Mouse (Mus musculus) myocyte (in vitro differentiated cells): ENCODE results near the gene Caskin1. TPM values are rescaled to one million over a fixed set of nuclear protein-coding genes. Genes with fewer than 3 reads are reported as not detected.
A peak's percentile ranks its signal among the peaks of the same experiment; 100 is the strongest.

Source experiments
- H3K27me3 ChIP-seq: one replicate; pipeline ENCODE4 v1.6.1; 2011; ENCODE audit not compliant: control insufficient read depth, insufficient read depth, insufficient read length
- H3K36me3 ChIP-seq: one replicate; pipeline ENCODE4 v1.6.1; 2011; ENCODE audit not compliant: control insufficient read depth, insufficient read depth
- H3K4me2 ChIP-seq: one replicate; pipeline ENCODE4 v1.6.1; 2011; ENCODE audit warnings: low read depth, control low read depth
- H3K4me3 ChIP-seq: one replicate; pipeline ENCODE4 v1.5.1; 2011; ENCODE audit warnings: mild to moderate bottlenecking, control low read depth, moderate library complexity
- H3K79me2 ChIP-seq: one replicate; pipeline ENCODE4 v1.6.1; 2011; ENCODE audit not compliant: control insufficient read depth, insufficient read depth
- H3ac ChIP-seq: one replicate; pipeline ENCODE4 v1.6.1; 2011; ENCODE audit not compliant: control insufficient read depth, insufficient read length
- CEBPB ChIP-seq: IDR thresholded peaks from 2 replicates; pipeline ENCODE4 v1.6.1; 2011; ENCODE audit warnings: mild to moderate bottlenecking, moderate library complexity; ENCODE audit not compliant: poor library complexity, insufficient read depth, severe bottlenecking
- E2F4 ChIP-seq: IDR thresholded peaks from one replicate; pipeline ENCODE4 v1.6.1; 2011; ENCODE audit warnings: mild to moderate bottlenecking, control low read depth, moderate library complexity; ENCODE audit not compliant: insufficient read depth
- MAX ChIP-seq: IDR thresholded peaks from one replicate; pipeline ENCODE4 v1.6.1; 2011; ENCODE audit warnings: low read depth, mild to moderate bottlenecking, control low read depth
- MYOD1 ChIP-seq, 3 experiments: IDR thresholded peaks; one replicate each; pipeline ENCODE4 v1.6.1; 2011; ENCODE audit warnings: control low read depth in 2 of 3, low read depth in 2 of 3, mild to moderate bottlenecking in 2 of 3, moderate library complexity in 1 of 3; ENCODE audit not compliant: insufficient read length in 2 of 3, control insufficient read depth in 1 of 3
- MYOG ChIP-seq, 3 experiments: IDR thresholded peaks; one replicate each; pipeline ENCODE4 v1.6.1; 2011; ENCODE audit warnings: control low read depth in 2 of 3, low read depth in 2 of 3, mild to moderate bottlenecking in 2 of 3; ENCODE audit not compliant: insufficient read length in 2 of 3, control insufficient read depth in 1 of 3, insufficient read depth in 1 of 3
- POLR2A ChIP-seq: IDR thresholded peaks from one replicate; pipeline ENCODE4 v1.6.1; 2011; ENCODE audit warnings: low read depth, mild to moderate bottlenecking, control low read depth, moderate library complexity; ENCODE audit not compliant: insufficient read length
- POLR2AphosphoS2 ChIP-seq: IDR thresholded peaks from one replicate; pipeline ENCODE4 v1.6.1; 2011; ENCODE audit warnings: low read depth, control low read depth; ENCODE audit not compliant: insufficient read length
- REST ChIP-seq: IDR thresholded peaks from one replicate; pipeline ENCODE4 v1.6.1; 2011; ENCODE audit warnings: mild to moderate bottlenecking, control low read depth, moderate library complexity; ENCODE audit not compliant: insufficient read depth, insufficient read length
- SRF ChIP-seq: IDR thresholded peaks from one replicate; pipeline ENCODE4 v1.6.1; 2011; ENCODE audit warnings: low read depth; ENCODE audit not compliant: control insufficient read depth, insufficient read length
- TCF12 ChIP-seq: IDR thresholded peaks from one replicate; pipeline ENCODE4 v1.6.1; 2011; ENCODE audit warnings: mild to moderate bottlenecking, control low read depth; ENCODE audit not compliant: poor library complexity, insufficient read depth, severe bottlenecking
- TCF3 ChIP-seq: IDR thresholded peaks from one replicate; pipeline ENCODE4 v1.6.1; 2011; ENCODE audit warnings: low read depth, control low read depth; ENCODE audit not compliant: insufficient read length
- USF1 ChIP-seq: IDR thresholded peaks from one replicate; pipeline ENCODE4 v1.6.1; 2011; ENCODE audit warnings: low read depth, mild to moderate bottlenecking, control low read depth, moderate library complexity
- polyA plus RNA-seq: library from polyadenylated mRNA; unstranded; fragments of >200 nt; fragmentation: generic; extraction: Trizol; gene quantifications from one replicate; pipeline ENCODE4 v1.2.1, GENCODE M21; 2012; ENCODE audit warnings: missing spikeins

The Caskin1 gene
- polyA plus RNA-seq, 1 experiment, result 0.16 TPM

- H3ac ChIP-seq, result no peak overlapping the region
- H3K4me2 ChIP-seq, result no peak overlapping the region
- H3K36me3 ChIP-seq, result no peaks in the 10 kb centered on the region
- no peak for TF ChIP-seq POLR2A
- TF ChIP-seq MYOG (IDR thresholded peaks at IDR 0.05; ENCODE audit: control insufficient read depth in 1 of 3, insufficient read depth in 1 of 3, insufficient read length in 2 of 3, low read depth in 2 of 3), result no peak
- no peak for TF ChIP-seq E2F4
- peak; percentile 28 for TF ChIP-seq POLR2AphosphoS2
- TF ChIP-seq CEBPB, result no peak
- TF ChIP-seq SRF, result no peak
- H3K27me3 ChIP-seq, result no peaks in the 10 kb centered on the region
- H3K4me3 ChIP-seq, result no peak overlapping the region
- H3K79me2 ChIP-seq, result peaks cover 24% of the 10 kb centered on the region
These were observed 42.7 kb downstream of the Caskin1 start for GRCm38 (mm10) chr17:24531064-24531463.

GRCm38 (mm10) chr17:24532045-24532444 is 43.6 kb downstream of the Caskin1 start:
- Histone ChIP-seq H3K4me2 (no peak overlapping the region), H3K79me2 (peaks cover 14% of the 10 kb centered on the region), H3K4me3 (no peak overlapping the region), H3K27me3 (no peaks in the 10 kb centered on the region), H3K36me3 (no peaks in the 10 kb centered on the region), H3ac (no peak overlapping the region)
- TF ChIP-seq POLR2A, result no peak

GRCm38 (mm10) chr17:24533099-24533992 is 44.9 kb downstream of the Caskin1 start:
- Histone ChIP-seq H3K79me2 (peaks cover 7% of the 10 kb centered on the region), H3K4me3 (no peak overlapping the region), H3K36me3 (no peaks in the 10 kb centered on the region), H3K4me2 (no peak overlapping the region), H3ac (no peak overlapping the region), H3K27me3 (no peaks in the 10 kb centered on the region)
- no peak for TF ChIP-seq MYOD1 (IDR thresholded peaks at IDR 0.05; ENCODE audit: control insufficient read depth in 1 of 3, insufficient read length in 2 of 3, low read depth in 2 of 3)
- no peak for TF ChIP-seq CEBPB
- no peak for TF ChIP-seq REST
- no peak for TF ChIP-seq USF1
- TF ChIP-seq POLR2AphosphoS2, result no peak
- TF ChIP-seq SRF, result no peak
- no peak for TF ChIP-seq TCF3
- TF ChIP-seq E2F4, result no peak
- no peak for TF ChIP-seq TCF12
- TF ChIP-seq MYOG (IDR thresholded peaks at IDR 0.05; ENCODE audit: control insufficient read depth in 1 of 3, insufficient read depth in 1 of 3, insufficient read length in 2 of 3, low read depth in 2 of 3), result no peak

- Histone ChIP-seq H3K4me3 (no peak within 1 kb of the TSS), H3K27me3 (no peaks in the 10 kb centered on the region), H3K4me2 (no peak within 1 kb of the TSS), H3K36me3 (no peaks in the 10 kb centered on the region), H3K79me2 (no peaks in the 10 kb centered on the region), H3ac (no peak within 1 kb of the TSS)
- no peak for TF ChIP-seq E2F4
- no peak for TF ChIP-seq MYOD1 (IDR thresholded peaks at IDR 0.05; ENCODE audit: control insufficient read depth in 1 of 3, insufficient read length in 2 of 3, low read depth in 2 of 3)
- TF ChIP-seq SRF, result no peak
- TF ChIP-seq TCF3, result no peak
- no peak for TF ChIP-seq POLR2AphosphoS2
- TF ChIP-seq MYOG (IDR thresholded peaks at IDR 0.05; ENCODE audit: control insufficient read depth in 1 of 3, insufficient read depth in 1 of 3, insufficient read length in 2 of 3, low read depth in 2 of 3), result no peak
- no peak for TF ChIP-seq CEBPB
- no peak for TF ChIP-seq REST
- no peak for TF ChIP-seq POLR2A
- TF ChIP-seq USF1, result no peak
- no peak for TF ChIP-seq TCF12
- TF ChIP-seq MAX, result no peak
These were observed 45.8 kb downstream of the Caskin1 start, which contains the start of gene Rab26 for GRCm38 (mm10) chr17:24534160-24534718. Rab26 (minus strand) TSS chr17:24534210.

GRCm38 (mm10) chr17:24535300-24535699 is 46.9 kb downstream of the Caskin1 start:
- Histone ChIP-seq H3K4me3 (no peak overlapping the region), H3K27me3 (no peaks in the 10 kb centered on the region), H3K4me2 (no peak overlapping the region), H3K79me2 (no peaks in the 10 kb centered on the region), H3ac (no peak overlapping the region), H3K36me3 (no peaks in the 10 kb centered on the region)
- TF ChIP-seq MYOG (IDR thresholded peaks at IDR 0.05; ENCODE audit: control insufficient read depth in 1 of 3, insufficient read depth in 1 of 3, insufficient read length in 2 of 3, low read depth in 2 of 3), result no peak
